Mouse (Mus musculus) bone marrow macrophage, adult 2 months (primary cell): ENCODE measurements around the gene Prh1. TPM values are rescaled to one million over a fixed set of nuclear protein-coding genes. Genes with fewer than 3 reads are reported as not detected.
"Not testable (repeated sequence)": the region's sequence is repeated elsewhere in the genome, so short reads cannot be mapped to it uniquely, and the experiment has no call there.

ENCODE experiments used
- H3K27ac ChIP-seq: 2 replicates; pipeline ENCODE4 v1.5.1; 2012; ENCODE audit warnings: low read depth, low read length; ENCODE audit not compliant: insufficient read depth
- H3K4me1 ChIP-seq: 2 replicates; pipeline ENCODE4 v1.6.1; 2012; ENCODE audit warnings: low read length; ENCODE audit not compliant: control insufficient read depth, insufficient read depth
- H3K4me3 ChIP-seq: 2 replicates; pipeline ENCODE4 v1.5.1; 2012; ENCODE audit warnings: mild to moderate bottlenecking, low read length, moderate library complexity; ENCODE audit not compliant: insufficient read depth
- polyA plus RNA-seq: library from polyadenylated mRNA; stranded (reverse); fragments of >200 nt; gene quantifications from 2 replicates; pipeline ENCODE4 v1.2.4, GENCODE M21; 2012; ENCODE audit not compliant: missing spikeins, insufficient read depth, insufficient read length

Prh1 gene
- not detected in 2 replicates for polyA plus RNA-seq

GRCm38 (mm10) chr6:132569509-132569908, at the start of gene Prh1:
Prh1 (plus strand) TSS chr6:132569809.
- H3K27ac ChIP-seq, H3K4me1 ChIP-seq, H3K4me3 ChIP-seq: not testable (repeated sequence)

GRCm38 (mm10) chr6:132595613-132596012, 26.0 kb downstream of the Prh1 start, which contains the start of gene Prp2:
Prp2 (plus strand) TSS chr6:132595913.
- H3K4me3 ChIP-seq, H3K27ac ChIP-seq, H3K4me1 ChIP-seq: not testable (repeated sequence)

Other genes with a start within 250 kb of the Prh1 start
- not detected in 2 replicates for gene Gm8882, start 205.7 kb upstream of the Prh1 start, polyA plus RNA-seq
- not detected in 2 replicates for gene Prp2, start 26.1 kb downstream of the Prh1 start, polyA plus RNA-seq
- not detected in 2 replicates for gene A630073D07Rik, start 81.7 kb downstream of the Prh1 start, polyA plus RNA-seq
- gene Tas2r120, start 87.1 kb downstream of the Prh1 start, polyA plus RNA-seq: not detected in 2 replicates
- not detected in 2 replicates for gene Tas2r121, start 131.2 kb downstream of the Prh1 start, polyA plus RNA-seq
- gene Tas2r122, start 142.1 kb downstream of the Prh1 start, polyA plus RNA-seq: not detected in 2 replicates
- gene Tas2r115, start 168.2 kb downstream of the Prh1 start, polyA plus RNA-seq: not detected in 2 replicates
- gene Tas2r124, start 184.9 kb downstream of the Prh1 start, polyA plus RNA-seq: not detected in 2 replicates
- gene Tas2r102, start 192.3 kb downstream of the Prh1 start, polyA plus RNA-seq: not detected in 2 replicates
- gene Tas2r136, start 208.4 kb downstream of the Prh1 start, polyA plus RNA-seq: not detected in 2 replicates
- not detected in 2 replicates for gene Tas2r117, start 233.0 kb downstream of the Prh1 start, polyA plus RNA-seq